Mouse (Mus musculus) neural tube, postnatal 0 days (tissue): ENCODE measurements around the gene Ralgps2. TPM values are rescaled to one million over a fixed set of nuclear protein-coding genes. Genes with fewer than 3 reads are reported as not detected.

Experiments used
- polyA plus RNA-seq: library from polyadenylated mRNA; unstranded; fragments of >200 nt; fragmentation: Nextera tagmentation; extraction: Ambion mirVana; gene quantifications from 2 replicates; pipeline ENCODE4 v1.2.1, GENCODE M21; 2015

Ralgps2 gene
- polyA plus RNA-seq = 60.9 and 66.7 TPM in 2 replicates

GRCm38 (mm10) chr1:156939251-156940141 lies at the start of gene Ralgps2:
Ralgps2 (minus strand) TSS chr1:156939626.

GRCm38 (mm10) chr1:156838177-156838576 lies 101.2 kb downstream of the Ralgps2 start, which contains the start of gene Angptl1:
Angptl1 (plus strand) TSS chr1:156838562.

Other genes with a start within 250 kb of the Ralgps2 start
- gene Fam20b, start 220.5 kb downstream of the Ralgps2 start, polyA plus RNA-seq = 26.6 and 28.1 TPM in 2 replicates
- 0.98 and 1.6 TPM in 2 replicates for gene Angptl1, start 101.1 kb downstream of the Ralgps2 start, polyA plus RNA-seq
- not detected in 2 replicates for gene Tex35, start 169.1 kb upstream of the Ralgps2 start, polyA plus RNA-seq